Mouse (Mus musculus) MEL-GATA-1-ER (cell line): ENCODE data around the gene Itga6.
"Not testable (repeated sequence)": the region's sequence is repeated elsewhere in the genome, so short reads cannot be mapped to it uniquely, and the experiment has no call there.

Source experiments
- DNase-seq: peaks from one replicate; pipeline ENCODE4 v3.0.0-alpha.2; 2012; ENCODE audit warnings: low read depth; ENCODE audit errors: extremely low read depth

Gene Itga6

GRCm38 (mm10) chr2:71888437-71888836 lies 143.0 kb downstream of the Itga6 start:
- DNase-seq, result no peak

DNA sequence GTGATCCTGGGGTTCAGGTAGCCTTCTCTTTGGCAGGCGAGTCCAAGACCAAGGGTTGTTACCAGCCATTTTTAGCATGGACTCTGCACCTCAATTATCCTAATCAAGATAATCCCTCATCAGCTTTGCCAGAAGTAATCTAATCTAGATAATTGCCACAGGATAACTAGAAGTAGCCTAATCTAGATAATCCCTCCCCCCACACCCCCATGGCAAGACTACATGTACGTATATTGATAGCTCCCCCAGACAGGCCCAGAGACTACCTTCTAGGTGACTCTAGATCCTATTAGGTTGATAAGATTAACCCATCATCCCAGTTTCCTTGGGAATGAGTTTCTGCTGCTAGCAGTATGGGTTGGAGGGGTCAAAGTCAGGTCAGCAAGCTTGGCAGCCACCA lies 146.1 kb downstream of the Itga6 start:
- DNase-seq, result no peak

GRCm38 (mm10) chr2:71892741-71893349 lies 147.4 kb downstream of the Itga6 start:
- DNase-seq, result no peak

- no peak for DNase-seq
Measured at GRCm38 (mm10) chr2:71895596-71896286, 150.3 kb downstream of the Itga6 start.

GRCm38 (mm10) chr2:71897420-71897819 lies 152.0 kb downstream of the Itga6 start:
- no peak for DNase-seq

DNA sequence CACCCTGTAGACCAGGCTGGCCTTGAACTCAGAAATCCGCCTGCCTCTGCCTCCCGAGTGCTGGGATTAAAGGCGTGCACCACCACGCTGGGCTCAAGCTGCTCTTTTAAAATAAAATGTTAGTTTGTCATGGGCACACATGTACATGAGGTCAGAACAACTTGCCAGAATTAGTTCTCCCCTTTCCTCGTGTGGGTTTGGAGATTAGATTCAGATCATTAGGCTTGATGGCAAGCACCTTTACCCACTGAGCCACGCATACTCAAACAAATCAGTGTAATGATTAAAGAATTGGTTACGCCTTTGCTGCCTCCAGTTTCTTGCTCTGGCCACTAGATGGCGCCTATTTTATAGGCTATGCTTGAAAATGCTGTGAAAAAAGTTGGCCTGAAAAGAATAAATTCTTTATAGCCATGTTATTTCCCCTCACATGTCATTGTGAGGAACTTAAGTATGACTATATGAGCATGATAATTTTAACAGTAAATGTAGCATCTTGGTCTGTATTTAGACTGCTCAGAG lies 153.0 kb downstream of the Itga6 start:
- DNase-seq, result peak; percentile 9

DNA sequence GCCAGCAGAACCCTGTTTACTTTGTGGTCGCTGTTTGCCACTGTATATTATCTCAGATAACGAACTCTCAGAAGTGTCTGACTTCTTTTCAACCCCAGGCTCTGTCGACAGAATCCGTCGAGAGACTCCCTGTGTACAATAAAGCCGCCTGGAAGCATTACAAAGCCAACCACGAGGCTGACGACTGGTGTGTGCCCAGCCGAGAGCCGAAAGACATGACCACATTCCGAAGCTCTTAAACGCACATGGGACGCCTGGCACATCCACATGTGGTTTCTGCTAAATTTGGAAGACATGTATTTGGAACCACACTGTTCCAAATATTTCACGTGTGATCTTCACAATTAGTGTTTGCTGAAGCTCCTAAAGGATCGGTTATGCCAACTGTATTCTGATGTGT lies 154.5 kb downstream of the Itga6 start:
- DNase-seq, result no peak

DNA sequence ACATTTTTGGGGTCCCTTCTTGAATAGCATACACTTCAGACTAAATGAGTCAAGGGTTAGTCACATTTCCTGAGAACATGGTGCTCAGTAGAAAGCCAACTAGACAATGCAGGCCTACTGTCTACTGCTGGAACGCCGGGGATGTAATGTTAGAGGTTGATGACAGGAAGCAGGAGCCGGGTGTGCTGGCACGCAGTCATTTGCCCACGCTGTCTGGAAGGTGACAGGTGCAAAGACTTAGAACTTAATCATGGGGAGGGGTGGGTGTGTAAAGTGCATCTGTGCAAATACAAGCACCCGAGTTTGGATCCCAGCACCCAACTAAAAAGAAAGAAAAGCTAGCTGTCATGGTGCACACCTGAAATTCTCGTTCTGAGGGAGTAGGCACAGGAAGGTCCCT lies 159.7 kb downstream of the Itga6 start:
- DNase-seq, result no peak

DNA sequence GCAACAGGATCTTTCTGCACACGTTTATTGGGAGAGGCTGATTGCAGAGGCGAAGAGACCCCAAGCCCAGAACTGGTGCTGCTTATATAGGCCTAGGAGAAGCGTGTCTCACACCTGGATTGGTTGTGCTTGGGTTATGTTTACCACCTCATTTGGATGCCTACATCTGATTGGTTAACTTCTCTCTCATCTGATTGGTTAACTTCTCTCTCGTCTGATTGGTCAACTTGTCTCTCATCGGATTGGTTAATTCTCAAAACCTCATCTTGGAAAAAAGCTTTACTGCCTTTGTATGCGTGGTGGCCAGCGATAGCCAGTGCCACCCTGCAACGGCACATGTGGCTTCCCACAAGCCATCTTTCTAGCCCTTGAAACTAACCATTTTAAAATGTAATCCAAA lies 160.9 kb downstream of the Itga6 start:
- DNase-seq, result not testable (repeated sequence)
